Mouse (Mus musculus): Measurements from ENCODE around the gene Gnpat. TPM values are rescaled to one million over a fixed set of nuclear protein-coding genes. Genes with fewer than 3 reads are reported as not detected.

Gnpat gene
- polyA plus RNA-seq (2014; fragmentation: Nextera tagmentation; extraction: Ambion mirVana): 115 and 118 TPM in 2 replicates

DNA sequence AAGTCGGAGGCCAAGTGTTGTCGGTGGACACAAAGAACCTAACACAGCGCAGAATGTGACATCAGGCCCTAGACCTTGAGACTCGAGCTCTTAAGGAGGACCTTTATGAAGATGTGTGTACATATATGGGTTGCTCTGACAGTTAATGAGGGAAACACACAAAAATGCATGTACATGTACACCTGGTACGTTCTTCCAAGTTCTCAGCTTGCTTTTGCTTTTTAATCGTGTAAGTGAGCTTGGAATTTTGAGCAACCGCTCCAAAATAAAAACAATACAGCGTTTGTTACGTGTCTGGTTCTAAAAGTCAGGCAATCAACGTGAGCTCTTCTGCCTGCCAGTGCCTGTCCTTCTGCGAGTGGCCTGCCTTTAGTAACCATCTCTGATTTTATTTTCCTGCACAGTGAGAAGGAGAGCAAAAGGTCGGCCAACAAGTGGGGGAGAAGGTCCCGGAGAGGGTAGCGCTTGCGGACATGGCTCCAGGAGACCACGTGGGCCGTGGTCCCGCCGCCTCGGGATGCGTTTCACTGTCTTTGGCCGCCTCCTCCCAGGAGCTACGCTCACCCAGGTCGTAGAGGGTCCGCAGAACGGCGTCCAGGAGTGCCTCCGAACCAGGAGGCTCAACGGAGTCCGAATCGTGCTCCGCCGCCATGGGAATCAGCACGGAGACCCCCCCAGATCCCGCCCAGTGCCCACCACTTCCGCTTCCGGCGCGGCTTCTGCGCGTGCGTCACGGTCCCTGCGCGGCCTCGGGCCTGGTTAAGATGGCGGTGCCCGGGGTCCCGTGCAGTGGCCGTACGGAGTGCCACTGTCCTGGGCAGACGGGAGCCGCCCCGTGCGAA lies at the start of gene Gnpat, which contains the start of gene 2810004N23Rik:
Gene Gnpat (plus strand): TSS at position 713 of the 842 bp plus-strand sequence.
Gene 2810004N23Rik (minus strand): TSS at position 800 of the 842 bp plus-strand sequence.
- Histone ChIP-seq H3K9ac (peak within 1 kb of the TSS; percentile 96), H3K27ac (ENCODE audit: low read depth) (peak within 1 kb of the TSS; percentile 95), H3K4me1 (ENCODE audit: insufficient read depth) (peaks cover 4% of the 10 kb centered on the region; the same call in 1 of the 2 replicates), H3K4me2 (peak within 1 kb of the TSS; percentile 78), H3K4me3 (ENCODE audit: low read depth, low read length) (peak within 1 kb of the TSS; percentile 93), H3K36me3 (ENCODE audit: insufficient read depth) (peaks cover 35% of the 10 kb centered on the region), H3K27me3 (ENCODE audit: insufficient read depth, low read length) (no peaks in the 10 kb centered on the region), H3K9me3 (ENCODE audit: low read depth, low read length) (no peaks in the 10 kb centered on the region)
- under 1% methylated on average over 55 of the region's 55 CpGs for WGBS
- peak; percentile 97 for ATAC-seq (ENCODE audit: insufficient read depth)
- peak; percentile 14; the same call in 1 of the 2 replicates for TF ChIP-seq CTCF (IDR thresholded peaks at IDR 0.05; ENCODE audit: low read depth)
- peak; percentile 96 for DNase-seq

DNA sequence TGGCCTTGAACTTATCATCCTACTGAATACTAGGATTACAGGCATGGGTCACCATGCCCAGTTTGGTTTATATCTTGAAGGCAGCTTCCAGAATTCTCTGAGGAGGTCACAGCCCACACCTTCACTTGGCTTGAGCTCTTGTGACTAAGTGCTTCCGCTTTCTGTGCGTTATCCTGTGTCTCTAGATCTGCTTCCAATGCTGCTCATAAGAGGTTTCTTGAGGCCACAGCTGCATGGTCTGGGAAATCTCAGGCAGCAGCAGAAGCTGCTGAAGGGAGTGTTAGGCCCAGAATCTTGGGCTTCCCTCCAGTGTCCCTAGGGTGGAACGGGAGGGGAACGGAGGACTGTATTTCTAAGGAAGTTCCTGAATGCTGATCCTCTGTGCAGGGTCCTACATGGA lies 49.5 kb upstream of the Gnpat start:
- Histone ChIP-seq H3K4me3 (ENCODE audit: low read depth, low read length) (no peak overlapping the region), H3K27me3 (ENCODE audit: insufficient read depth, low read length) (no peaks in the 10 kb centered on the region), H3K9ac (no peak overlapping the region), H3K27ac (ENCODE audit: low read depth) (no peak overlapping the region), H3K9me3 (ENCODE audit: low read depth, low read length) (peaks cover 7% of the 10 kb centered on the region; the same call in 1 of the 2 replicates), H3K4me2 (no peak overlapping the region), H3K4me1 (ENCODE audit: insufficient read depth) (no peaks in the 10 kb centered on the region), H3K36me3 (ENCODE audit: insufficient read depth) (no peaks in the 10 kb centered on the region)
- ATAC-seq (ENCODE audit: insufficient read depth) (no peak), DNase-seq (no peak)
- no peak for TF ChIP-seq CTCF (IDR thresholded peaks at IDR 0.05; ENCODE audit: low read depth)
- WGBS: 84% methylated on average over 4 of the region's 4 CpGs

- DNase-seq: no peak
Measured at GRCm38 (mm10) chr8:124815870-124816269, 47.0 kb upstream of the Gnpat start.

DNA sequence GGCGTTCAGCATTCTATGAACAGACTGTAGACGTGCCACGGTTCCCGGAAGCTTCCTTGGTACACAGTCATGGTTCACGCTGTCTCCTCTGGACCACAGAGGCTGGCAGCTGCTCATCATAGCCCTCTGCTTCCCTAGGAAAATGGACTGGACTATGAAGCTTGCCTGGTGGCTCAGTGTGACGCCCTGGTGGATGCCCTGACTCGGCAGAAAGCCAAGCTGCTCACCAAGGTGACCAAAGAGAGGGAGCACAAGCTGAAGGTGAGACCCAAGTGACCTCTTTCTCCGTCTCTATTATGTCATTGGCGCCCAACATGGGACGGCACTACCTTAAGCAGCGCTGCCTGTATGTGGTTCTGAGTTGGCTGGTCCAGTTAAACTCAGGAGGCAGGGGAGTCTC lies 46.0 kb upstream of the Gnpat start:
- 96% methylated on average over 11 of the region's 11 CpGs for WGBS
- H3K36me3 ChIP-seq (ENCODE audit: insufficient read depth): no peaks in the 10 kb centered on the region
- peaks cover 7% of the 10 kb centered on the region; the same call in 1 of the 2 replicates for H3K9me3 ChIP-seq (ENCODE audit: low read depth, low read length)
- no peak overlapping the region for H3K27ac ChIP-seq (ENCODE audit: low read depth)
- DNase-seq: no peak
- no peak overlapping the region for H3K9ac ChIP-seq
- ATAC-seq (ENCODE audit: insufficient read depth): no peak
- H3K4me2 ChIP-seq: no peak overlapping the region
- H3K27me3 ChIP-seq (ENCODE audit: insufficient read depth, low read length): no peaks in the 10 kb centered on the region
- H3K4me1 ChIP-seq (ENCODE audit: insufficient read depth): no peaks in the 10 kb centered on the region
- no peak for TF ChIP-seq CTCF (IDR thresholded peaks at IDR 0.05; ENCODE audit: low read depth)
- H3K4me3 ChIP-seq (ENCODE audit: low read depth, low read length): no peak overlapping the region

More at GRCm38 (mm10) chr8:124815870-124816269, 47.0 kb upstream of the Gnpat start:
- no peak overlapping the region for H3K4me2 ChIP-seq
- WGBS: 75% methylated on average over 12 of the region's 12 CpGs
- no peaks in the 10 kb centered on the region for H3K27me3 ChIP-seq (ENCODE audit: insufficient read depth, low read length)
- TF ChIP-seq CTCF (IDR thresholded peaks at IDR 0.05; ENCODE audit: low read depth): no peak
- no peaks in the 10 kb centered on the region for H3K36me3 ChIP-seq (ENCODE audit: insufficient read depth)
- no peak for ATAC-seq (ENCODE audit: insufficient read depth)
- H3K4me3 ChIP-seq (ENCODE audit: low read depth, low read length): no peak overlapping the region
- peaks cover 7% of the 10 kb centered on the region; the same call in 1 of the 2 replicates for H3K9me3 ChIP-seq (ENCODE audit: low read depth, low read length)
- no peak overlapping the region for H3K9ac ChIP-seq
- no peaks in the 10 kb centered on the region for H3K4me1 ChIP-seq (ENCODE audit: insufficient read depth)
- H3K27ac ChIP-seq (ENCODE audit: low read depth): no peak overlapping the region

GRCm38 (mm10) chr8:124817361-124817760 lies 45.5 kb upstream of the Gnpat start:
- no peak for TF ChIP-seq CTCF (IDR thresholded peaks at IDR 0.05; ENCODE audit: low read depth)
- H3K9me3 ChIP-seq (ENCODE audit: low read depth, low read length): peaks cover 7% of the 10 kb centered on the region; the same call in 1 of the 2 replicates
- WGBS: 82% methylated on average over 3 of the region's 3 CpGs
- H3K27ac ChIP-seq (ENCODE audit: low read depth): no peak overlapping the region
- no peaks in the 10 kb centered on the region for H3K27me3 ChIP-seq (ENCODE audit: insufficient read depth, low read length)
- no peaks in the 10 kb centered on the region for H3K36me3 ChIP-seq (ENCODE audit: insufficient read depth)
- no peak overlapping the region for H3K4me2 ChIP-seq
- ATAC-seq (ENCODE audit: insufficient read depth): no peak
- H3K4me3 ChIP-seq (ENCODE audit: low read depth, low read length): no peak overlapping the region
- DNase-seq: no peak
- H3K4me1 ChIP-seq (ENCODE audit: insufficient read depth): no peaks in the 10 kb centered on the region
- no peak overlapping the region for H3K9ac ChIP-seq

- Histone ChIP-seq H3K9me3 (ENCODE audit: low read depth, low read length) (peaks cover 7% of the 10 kb centered on the region; the same call in 1 of the 2 replicates), H3K4me2 (no peak overlapping the region), H3K27me3 (ENCODE audit: insufficient read depth, low read length) (no peaks in the 10 kb centered on the region), H3K4me3 (ENCODE audit: low read depth, low read length) (no peak overlapping the region), H3K36me3 (ENCODE audit: insufficient read depth) (no peaks in the 10 kb centered on the region), H3K9ac (no peak overlapping the region), H3K27ac (ENCODE audit: low read depth) (no peak overlapping the region), H3K4me1 (ENCODE audit: insufficient read depth) (no peaks in the 10 kb centered on the region)
- WGBS: 45% methylated on average over 6 of the region's 6 CpGs
- peak; percentile 41; the same call in 1 of the 2 replicates for ATAC-seq (ENCODE audit: insufficient read depth)
- peak; percentile 44 for DNase-seq
- TF ChIP-seq CTCF (IDR thresholded peaks at IDR 0.05; ENCODE audit: low read depth): no peak
Measured at GRCm38 (mm10) chr8:124819612-124820115, 43.2 kb upstream of the Gnpat start.

DNA sequence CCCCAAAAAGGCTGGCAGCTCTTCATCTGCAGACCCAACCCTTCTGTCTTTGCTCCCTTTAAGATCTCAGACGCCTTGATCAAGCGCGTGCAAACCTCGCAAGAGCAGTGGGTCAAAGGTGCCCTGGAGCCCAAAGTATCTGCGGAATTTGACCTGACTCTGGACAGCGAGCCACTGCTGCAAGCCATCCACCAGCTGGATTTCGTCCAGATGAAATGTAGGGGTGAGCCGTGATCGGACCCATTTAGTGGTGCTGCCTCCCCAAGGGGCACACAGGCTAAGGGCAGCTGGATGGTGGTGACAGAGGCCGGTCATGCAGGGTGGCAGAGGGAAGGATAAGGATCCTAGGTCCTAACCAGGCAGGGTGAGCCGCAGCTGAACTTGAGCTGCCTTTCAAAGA lies 42.7 kb upstream of the Gnpat start:
- H3K9me3 ChIP-seq (ENCODE audit: low read depth, low read length): peaks cover 7% of the 10 kb centered on the region; the same call in 1 of the 2 replicates
- H3K4me3 ChIP-seq (ENCODE audit: low read depth, low read length): no peak overlapping the region
- peak; percentile 22 for DNase-seq
- H3K27ac ChIP-seq (ENCODE audit: low read depth): no peak overlapping the region
- H3K27me3 ChIP-seq (ENCODE audit: insufficient read depth, low read length): no peaks in the 10 kb centered on the region
- WGBS: 21% methylated on average over 11 of the region's 11 CpGs
- H3K9ac ChIP-seq: no peak overlapping the region
- no peaks in the 10 kb centered on the region for H3K4me1 ChIP-seq (ENCODE audit: insufficient read depth)
- no peaks in the 10 kb centered on the region for H3K36me3 ChIP-seq (ENCODE audit: insufficient read depth)
- H3K4me2 ChIP-seq: no peak overlapping the region
- TF ChIP-seq CTCF (IDR thresholded peaks at IDR 0.05; ENCODE audit: low read depth): no peak
- ATAC-seq (ENCODE audit: insufficient read depth): no peak

Measured in lung, embryonic 14.5 days (tissue).